Mouse (Mus musculus) cerebellum, adult 2 months (tissue): ENCODE data around the gene Tex44.

Source experiments
- CTCF ChIP-seq: fragments of 200-500 bp; IDR thresholded peaks from 2 replicates; pipeline ENCODE4 v1.5.1; 2011; ENCODE audit warnings: low read depth, mild to moderate bottlenecking, control low read depth, low read length, moderate library complexity, borderline replicate concordance; ENCODE audit not compliant: insufficient read depth
- POLR2A ChIP-seq: fragments of 200-500 bp; IDR thresholded peaks from 2 replicates; pipeline ENCODE4 v1.6.1; 2011; ENCODE audit warnings: low read length, control low read depth, borderline replicate concordance; ENCODE audit not compliant: insufficient read depth

- no peak for TF ChIP-seq CTCF
- TF ChIP-seq POLR2A: no peak
Observed at GRCm38 (mm10) chr1:86394246-86394645, 31.9 kb upstream of the Tex44 start.
